Comparison of ENCODE assay signal across 9 mouse cellular contexts in the genomic region with DNA sequence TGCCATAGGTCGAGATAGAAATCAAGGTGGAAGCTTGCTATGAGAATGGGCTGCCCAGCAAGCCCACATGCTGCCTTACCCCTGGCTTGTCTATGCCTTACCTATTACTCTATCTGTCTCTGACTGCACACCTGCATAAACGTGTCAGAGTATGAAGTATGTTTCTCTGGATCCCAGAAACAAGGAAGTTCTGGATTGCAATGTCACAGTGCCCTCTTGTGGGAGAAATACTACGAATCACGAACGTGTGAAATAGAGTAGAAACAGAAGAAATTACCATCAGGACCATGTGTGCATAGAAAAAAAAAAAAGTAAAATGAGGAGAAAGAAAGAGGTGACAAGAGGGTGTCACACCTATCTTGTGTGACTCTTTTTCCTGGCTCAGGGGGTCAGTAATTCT.
DNase-seq lines count a peak whose midpoint lies in the region; ATAC-seq and TF ChIP-seq lines count a peak whose summit lies in the region.
"Had no signal": no experiment of that assay in that cellular context is flagged by ENCODE, and none has a peak within 500 bp of the region (broad histone marks: within the 10 kb centered on the region; RNA-seq: fewer than 3 reads in every experiment).

No protein-coding gene starts in this region.

- peak; percentile 46 for TF ChIP-seq CTCF in liver, adult 2 months (IDR thresholded peaks at IDR 0.05; ENCODE audit: low read depth, low read length)

- H3K27ac ChIP-seq in liver, adult 2 months (replicated peaks; ENCODE audit: insufficient read depth, low read depth, low read length) = no peak overlapping the region
- no peak overlapping the region for H3K27ac ChIP-seq in liver, embryonic 12.5 days
- H3K27ac ChIP-seq: heart, embryonic 15.5 days had no signal

- H3K4me3 ChIP-seq in liver, adult 2 months (ENCODE audit: insufficient read depth, low read depth, low read length) = no peak overlapping the region
- H3K4me3 ChIP-seq in liver, embryonic 12.5 days = no peak overlapping the region
- H3K4me3 ChIP-seq: heart, embryonic 15.5 days had no signal

- no peaks in the 10 kb centered on the region for H3K27me3 ChIP-seq in liver, adult 2 months (ENCODE audit: control insufficient read depth, insufficient read depth, low read length)
- no peaks in the 10 kb centered on the region for H3K27me3 ChIP-seq in liver, embryonic 12.5 days (replicated peaks)

- no peaks in the 10 kb centered on the region for H3K4me1 ChIP-seq in liver, adult 2 months (ENCODE audit: control insufficient read depth, insufficient read depth, low read length)
- no peaks in the 10 kb centered on the region for H3K4me1 ChIP-seq in liver, embryonic 12.5 days
- H3K4me1 ChIP-seq: heart, embryonic 15.5 days had no signal

- 16% methylated on average over 5 of the region's 5 CpGs for WGBS in liver, adult 2 months
- 17% methylated on average over 5 of the region's 5 CpGs for WGBS in liver, embryonic 12.5 days (ENCODE audit: insufficient replicate concordance)

- H3K9me3 ChIP-seq in liver, embryonic 12.5 days (replicated peaks) = no peaks in the 10 kb centered on the region
- H3K9me3 ChIP-seq: heart, embryonic 15.5 days had no signal

- peak; percentile 17 for DNase-seq in cerebellum, adult 9-10 months
- DNase-seq in cerebellum, adult 11 months = no peak
- peak; percentile 13 for DNase-seq in liver, adult 2 months (ENCODE audit: extremely low read depth, low read depth, low spot score)
- peak; percentile 53 for DNase-seq in R1 (ENCODE audit: low read depth, low spot score)
- peak; percentile 16 for DNase-seq in hindlimb bud, embryonic 11.5 days (ENCODE audit: extremely low spot score, low read depth, low spot score)
- DNase-seq in right cerebral cortex, adult 18-20 months = peak; percentile 43
- no peak for DNase-seq in gastrocnemius, postnatal 14 days

- H3K36me3 ChIP-seq in liver, adult 2 months (ENCODE audit: control insufficient read depth, insufficient read depth, low read length) = no peaks in the 10 kb centered on the region
- H3K36me3 ChIP-seq in liver, embryonic 12.5 days = no peaks in the 10 kb centered on the region
- H3K36me3 ChIP-seq: heart, embryonic 15.5 days had no signal

- H3K4me2 ChIP-seq in liver, embryonic 12.5 days = no peak overlapping the region
- H3K4me2 ChIP-seq: heart, embryonic 15.5 days had no signal

- H3K79me2 ChIP-seq in liver, adult 2 months (ENCODE audit: control insufficient read depth, insufficient read depth, low read length) = no peaks in the 10 kb centered on the region

- no peak for ATAC-seq in liver, embryonic 12.5 days

- no peak for TF ChIP-seq POLR2A in liver, adult 2 months (IDR thresholded peaks at IDR 0.05; ENCODE audit: extremely low read depth, insufficient read depth, low read length)

- intact Hi-C loops in gastrocnemius, postnatal 14 days (cut with DNase I; ENCODE audit: low total_unique reads) = no loop called here

- H3K9ac ChIP-seq in liver, adult 2 months (ENCODE audit: low read depth, low read length) = no peak overlapping the region
- H3K9ac ChIP-seq in liver, embryonic 12.5 days = no peak overlapping the region
- H3K9ac ChIP-seq: heart, embryonic 15.5 days had no signal

Comparison
In these comparisons a context has a peak if more than half of its experiments do, and no peak if none do; other contexts are left out.
1. DNase-seq: peak in cerebellum, adult 9-10 months (single experiment), liver, adult 2 months (single experiment), R1 (single experiment), hindlimb bud, embryonic 11.5 days (single experiment) and right cerebral cortex, adult 18-20 months (single experiment); none in cerebellum, adult 11 months (single experiment) and gastrocnemius, postnatal 14 days (single experiment).